Mouse (Mus musculus): Measurements from ENCODE around the gene Psma6. TPM values are rescaled to one million over a fixed set of nuclear protein-coding genes. Genes with fewer than 3 reads are reported as not detected.
"Not testable (repeated sequence)": the region's sequence is repeated elsewhere in the genome, so short reads cannot be mapped to it uniquely, and the experiment has no call there.

The Psma6 gene
- polyA plus RNA-seq (2016; fragmentation: Nextera tagmentation; extraction: Ambion mirVana), result 365 and 409 TPM in 2 replicates

DNA sequence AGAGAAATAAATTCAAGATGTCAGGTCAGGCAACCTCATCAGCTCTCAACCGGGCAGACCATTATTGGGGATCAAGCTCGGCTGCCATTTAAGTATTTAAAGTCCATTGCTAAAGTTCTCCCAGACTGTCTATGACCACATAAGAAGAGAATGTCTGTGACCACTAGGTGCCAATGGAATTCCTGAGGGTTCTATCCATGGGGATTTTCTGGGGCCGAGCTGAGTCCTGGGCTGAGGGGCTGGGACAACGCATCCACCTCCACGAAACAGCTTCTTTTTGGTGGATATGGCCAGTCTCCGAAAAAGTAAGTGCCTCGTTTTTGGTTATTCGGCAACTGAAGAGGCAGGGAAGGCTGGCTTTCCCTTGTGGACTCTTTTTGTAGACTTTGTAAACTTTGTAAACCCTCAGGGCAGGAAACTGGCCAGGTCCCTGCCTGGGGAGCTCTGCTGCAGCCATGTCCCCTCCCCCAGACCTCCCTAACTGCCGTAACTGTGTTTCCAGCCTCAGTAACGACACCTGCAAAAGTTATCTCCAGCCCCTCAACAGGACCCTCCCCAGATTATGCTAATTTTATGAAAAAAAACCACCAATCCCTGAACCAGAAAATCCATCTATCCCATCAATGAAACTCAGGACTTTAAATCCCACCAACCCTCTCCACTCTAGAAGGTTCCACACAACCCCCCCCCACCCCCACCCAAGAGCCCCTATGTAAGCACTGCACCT, at the start of gene Psma6:
Gene Psma6, plus strand, starts transcription at position 200 of the 727 bp plus-strand sequence.
- Histone ChIP-seq H3K27ac (no peak within 1 kb of the TSS), H3K9me3 (no peaks in the 10 kb centered on the region), H3K4me3 (no peak within 1 kb of the TSS), H3K4me1 (peaks cover 28% of the 10 kb centered on the region), H3K27me3 (ENCODE audit: insufficient read depth, poor library complexity, severe bottlenecking) (no peaks in the 10 kb centered on the region), H3K36me3 (0 out of 2 replicates have a peak, but pooled peaks cover under 1% of the 10 kb centered on the region)
- no peak for DNase-seq (ENCODE audit: low spot score)
- 72% methylated on average over 10 of the region's 10 CpGs for WGBS

DNA sequence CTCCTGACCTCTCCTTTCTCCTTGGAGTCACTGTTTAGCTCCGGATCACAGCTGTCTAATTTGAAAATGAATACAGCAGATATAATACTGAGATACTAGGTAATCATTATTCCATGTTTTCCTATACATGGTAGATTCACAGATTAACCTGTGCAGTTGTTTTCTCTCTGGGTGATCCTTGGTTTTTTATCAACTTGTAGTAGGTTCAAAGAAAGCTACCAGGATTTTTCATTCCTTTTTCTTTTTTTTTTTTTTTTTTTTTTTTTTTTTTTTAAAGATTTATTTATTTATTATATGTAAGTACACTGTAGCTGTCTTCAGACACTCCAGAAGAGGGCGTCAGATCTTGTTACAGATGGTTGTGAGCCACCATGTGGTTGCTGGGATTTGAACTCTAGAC, 45.5 kb upstream of the Psma6 start:
- 86% methylated on average over 1 of the region's 2 CpGs for WGBS
- DNase-seq (ENCODE audit: low spot score); H3K4me3 ChIP-seq; H3K27me3 ChIP-seq (ENCODE audit: insufficient read depth, poor library complexity, severe bottlenecking); H3K27ac ChIP-seq; H3K36me3 ChIP-seq; H3K4me1 ChIP-seq; H3K9me3 ChIP-seq: not testable (repeated sequence)

DNA sequence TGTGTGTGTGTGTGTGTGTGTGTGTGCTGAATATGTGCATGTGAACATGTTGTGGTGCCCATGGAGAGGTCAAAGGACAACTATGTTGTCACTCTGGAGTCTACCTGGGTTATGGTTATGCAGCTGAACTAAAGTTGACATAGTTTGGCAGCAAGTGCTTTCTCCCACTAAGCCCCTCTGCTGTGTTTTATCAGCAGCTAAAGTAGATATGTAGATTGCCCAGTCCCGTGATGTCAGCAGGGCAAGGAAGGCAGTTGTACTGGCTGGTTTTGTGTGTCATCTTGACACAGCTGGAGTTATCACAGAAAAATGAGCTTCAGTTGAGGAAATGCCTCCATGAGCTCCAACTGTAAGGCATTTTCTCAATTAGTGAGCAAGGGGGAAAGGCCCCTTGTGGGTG, 41.0 kb upstream of the Psma6 start:
- not testable (repeated sequence) for H3K9me3 ChIP-seq; H3K4me1 ChIP-seq; DNase-seq (ENCODE audit: low spot score); H3K27me3 ChIP-seq (ENCODE audit: insufficient read depth, poor library complexity, severe bottlenecking); H3K36me3 ChIP-seq; H3K4me3 ChIP-seq
- peak overlapping the region; percentile 52; the same call in 1 of the 2 replicates for H3K27ac ChIP-seq
- 23% methylated on average over 1 of the region's 1 CpGs for WGBS

DNA sequence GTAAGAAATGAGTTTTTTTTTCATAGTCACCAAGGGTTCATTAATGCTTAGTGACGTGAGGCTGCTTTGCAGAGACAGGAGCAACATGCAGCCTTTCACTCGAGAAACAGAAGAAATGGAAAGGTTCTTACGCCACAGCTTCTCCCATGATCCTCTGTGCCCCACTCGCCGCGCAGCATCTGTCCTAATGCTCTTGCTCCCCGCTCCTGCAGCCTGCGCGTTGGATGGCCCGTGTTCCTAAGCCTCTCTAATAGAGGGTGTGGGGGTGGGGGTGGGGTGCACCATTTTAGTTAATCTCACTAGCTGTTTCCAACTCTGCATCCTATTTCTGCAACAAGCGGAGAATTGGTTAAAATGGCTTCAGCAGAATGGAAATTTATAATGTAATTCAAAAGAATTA, 40.0 kb upstream of the Psma6 start:
- DNase-seq (ENCODE audit: low spot score), result no peak
- Histone ChIP-seq H3K4me1 (peaks cover 8% of the 10 kb centered on the region), H3K27me3 (ENCODE audit: insufficient read depth, poor library complexity, severe bottlenecking) (no peaks in the 10 kb centered on the region), H3K36me3 (0 out of 2 replicates have a peak, but pooled peaks cover 2% of the 10 kb centered on the region), H3K9me3 (no peaks in the 10 kb centered on the region), H3K27ac (peak overlapping the region; percentile 42; the same call in 1 of the 2 replicates), H3K4me3 (no peak overlapping the region)
- WGBS, result 85% methylated on average over 11 of the region's 11 CpGs

DNA sequence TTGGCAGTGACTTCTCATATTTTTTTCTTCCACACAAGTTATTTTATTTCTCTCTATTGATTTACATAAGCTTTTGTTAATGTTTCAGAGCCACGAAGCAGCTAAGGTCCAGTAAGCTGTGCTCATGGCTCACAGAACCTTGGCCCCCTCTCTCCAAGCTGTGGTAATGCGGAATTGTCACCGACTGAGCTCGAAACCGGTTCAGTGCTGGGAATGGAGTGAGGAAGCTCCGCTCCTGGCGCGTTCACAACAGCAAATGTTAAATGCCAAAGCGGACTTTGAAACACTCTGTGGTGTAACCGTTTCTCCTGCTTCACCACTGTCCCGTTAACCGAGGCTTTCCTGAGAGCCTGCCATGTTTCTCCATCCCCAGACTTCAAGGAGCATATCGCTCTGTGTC, 39.4 kb upstream of the Psma6 start:
- Histone ChIP-seq H3K4me3 (no peak overlapping the region), H3K4me1 (peaks cover 8% of the 10 kb centered on the region), H3K27me3 (ENCODE audit: insufficient read depth, poor library complexity, severe bottlenecking) (no peaks in the 10 kb centered on the region), H3K27ac (peak overlapping the region; percentile 42; the same call in 1 of the 2 replicates), H3K9me3 (no peaks in the 10 kb centered on the region), H3K36me3 (0 out of 2 replicates have a peak, but pooled peaks cover 2% of the 10 kb centered on the region)
- DNase-seq (ENCODE audit: low spot score), result no peak
- WGBS, result 78% methylated on average over 13 of the region's 13 CpGs

DNA sequence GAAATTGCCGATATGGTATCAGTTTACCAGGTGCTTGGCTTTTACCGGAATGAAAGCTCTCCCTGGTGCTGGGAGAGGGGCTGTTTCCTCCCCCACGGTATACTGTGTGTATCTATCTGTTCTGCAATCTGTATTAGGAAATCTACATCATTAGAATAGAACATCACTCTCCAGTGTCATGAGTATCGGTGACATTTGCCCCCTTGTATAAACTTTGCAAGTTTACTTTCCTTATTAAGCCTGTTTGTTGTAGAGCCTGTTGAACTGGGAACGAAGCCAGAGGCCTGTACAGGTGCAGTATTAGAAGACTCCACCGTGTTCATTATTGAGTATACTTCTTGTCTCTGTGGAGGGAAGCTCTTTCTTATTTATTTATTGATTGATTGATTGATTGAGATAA, 30.6 kb upstream of the Psma6 start:
- Histone ChIP-seq H3K9me3 (no peaks in the 10 kb centered on the region), H3K4me1 (no peaks in the 10 kb centered on the region), H3K4me3 (no peak overlapping the region), H3K27me3 (ENCODE audit: insufficient read depth, poor library complexity, severe bottlenecking) (no peaks in the 10 kb centered on the region), H3K27ac (no peak overlapping the region), H3K36me3 (no peaks in the 10 kb centered on the region)
- 80% methylated on average over 6 of the region's 6 CpGs for WGBS
- DNase-seq (ENCODE audit: low spot score), result no peak

DNA sequence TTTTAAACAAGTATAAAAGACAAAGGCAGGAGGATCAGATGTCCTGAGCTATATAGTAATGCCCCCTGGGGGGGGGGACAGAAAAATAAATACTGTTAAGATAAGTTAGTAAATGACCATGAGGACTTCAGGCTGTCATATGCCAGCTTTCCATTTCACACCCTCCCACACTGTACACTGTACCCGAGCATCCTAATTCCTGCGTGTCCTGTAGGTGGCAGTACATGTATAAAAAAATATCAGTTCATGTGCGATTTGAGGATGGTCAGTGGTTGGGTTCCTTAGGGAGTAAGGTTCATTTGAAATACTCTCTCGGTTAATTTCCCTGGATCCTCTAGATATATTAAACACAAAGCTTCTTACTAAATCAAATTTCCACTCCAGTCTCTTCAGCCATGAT, 29.1 kb upstream of the Psma6 start:
- H3K27ac ChIP-seq, result no peak overlapping the region
- H3K4me3 ChIP-seq, result no peak overlapping the region
- no peaks in the 10 kb centered on the region for H3K9me3 ChIP-seq
- 56% methylated on average over 4 of the region's 4 CpGs for WGBS
- H3K27me3 ChIP-seq (ENCODE audit: insufficient read depth, poor library complexity, severe bottlenecking), result no peaks in the 10 kb centered on the region
- no peaks in the 10 kb centered on the region for H3K4me1 ChIP-seq
- no peaks in the 10 kb centered on the region for H3K36me3 ChIP-seq
- DNase-seq (ENCODE audit: low spot score), result no peak

DNA sequence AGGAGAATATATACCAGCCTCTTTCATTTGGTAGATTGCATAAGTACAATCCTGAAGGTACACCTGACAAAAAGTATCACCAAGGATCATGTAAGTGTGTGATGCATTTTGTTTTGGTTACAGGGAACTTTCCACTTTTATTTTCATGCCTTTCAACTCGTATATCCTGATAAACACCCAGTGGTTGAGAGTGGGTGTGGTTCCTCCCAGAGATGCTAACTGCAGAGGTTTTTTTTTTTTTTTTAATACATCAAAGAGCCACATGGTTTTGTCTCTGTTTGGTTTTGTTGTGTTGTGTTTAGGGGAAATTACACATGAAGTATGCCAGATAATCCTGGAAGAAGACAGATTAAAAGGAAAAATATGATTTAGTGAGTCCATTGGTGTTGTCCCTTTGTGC, 26.7 kb upstream of the Psma6 start:
- Histone ChIP-seq H3K4me3 (no peak overlapping the region), H3K9me3 (no peaks in the 10 kb centered on the region), H3K27me3 (ENCODE audit: insufficient read depth, poor library complexity, severe bottlenecking) (no peaks in the 10 kb centered on the region), H3K4me1 (no peaks in the 10 kb centered on the region), H3K27ac (no peak overlapping the region), H3K36me3 (no peaks in the 10 kb centered on the region)
- 48% methylated on average over 1 of the region's 1 CpGs for WGBS
- DNase-seq (ENCODE audit: low spot score), result no peak

DNA sequence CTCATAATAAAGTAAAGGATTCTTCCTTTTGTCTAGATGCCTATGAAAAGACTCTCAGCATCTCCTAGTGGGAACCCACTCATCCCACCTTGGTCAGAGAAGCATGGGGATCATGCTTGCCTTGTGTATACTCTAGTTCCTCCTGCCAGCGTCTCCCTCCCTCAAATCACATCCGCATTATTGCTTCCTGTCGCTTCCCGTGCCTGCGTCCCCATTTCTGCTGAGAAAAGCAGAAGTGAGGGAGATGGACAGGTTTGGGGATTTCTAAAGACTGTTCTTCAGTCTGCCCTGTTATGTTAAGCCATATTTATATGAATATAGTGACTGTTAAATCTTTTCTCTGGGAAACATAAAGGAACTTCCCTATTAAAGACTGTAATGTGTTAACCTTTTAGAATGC, 23.1 kb upstream of the Psma6 start:
- Histone ChIP-seq H3K9me3 (no peaks in the 10 kb centered on the region), H3K4me1 (no peaks in the 10 kb centered on the region), H3K4me3 (no peak overlapping the region), H3K27me3 (ENCODE audit: insufficient read depth, poor library complexity, severe bottlenecking) (no peaks in the 10 kb centered on the region), H3K27ac (no peak overlapping the region), H3K36me3 (no peaks in the 10 kb centered on the region)
- no peak for DNase-seq (ENCODE audit: low spot score)
- 85% methylated on average over 5 of the region's 5 CpGs for WGBS

DNA sequence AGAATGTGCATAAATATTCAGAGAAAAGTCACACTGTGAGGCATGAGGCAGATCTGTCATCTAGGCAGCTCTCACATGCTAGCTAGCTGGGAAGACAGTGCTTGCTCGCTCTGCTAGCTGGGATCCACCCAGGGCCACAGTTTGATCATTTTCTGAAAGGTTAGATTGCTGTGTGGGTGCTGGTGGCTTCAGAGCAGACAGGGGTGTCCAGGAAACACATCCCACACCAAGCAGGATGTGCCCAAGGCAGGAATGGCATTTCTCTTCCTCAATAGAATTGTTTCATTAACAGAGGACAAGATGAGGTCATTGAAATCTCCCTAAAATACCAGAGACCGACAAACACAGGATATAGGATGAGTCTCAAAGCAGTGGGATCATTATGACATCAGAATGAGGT, 18.9 kb upstream of the Psma6 start:
- H3K36me3 ChIP-seq, result no peaks in the 10 kb centered on the region
- 64% methylated on average over 2 of the region's 2 CpGs for WGBS
- no peak overlapping the region for H3K4me3 ChIP-seq
- H3K4me1 ChIP-seq, result no peaks in the 10 kb centered on the region
- no peak for DNase-seq (ENCODE audit: low spot score)
- no peaks in the 10 kb centered on the region for H3K27me3 ChIP-seq (ENCODE audit: insufficient read depth, poor library complexity, severe bottlenecking)
- H3K9me3 ChIP-seq, result no peaks in the 10 kb centered on the region
- H3K27ac ChIP-seq, result no peak overlapping the region

DNA sequence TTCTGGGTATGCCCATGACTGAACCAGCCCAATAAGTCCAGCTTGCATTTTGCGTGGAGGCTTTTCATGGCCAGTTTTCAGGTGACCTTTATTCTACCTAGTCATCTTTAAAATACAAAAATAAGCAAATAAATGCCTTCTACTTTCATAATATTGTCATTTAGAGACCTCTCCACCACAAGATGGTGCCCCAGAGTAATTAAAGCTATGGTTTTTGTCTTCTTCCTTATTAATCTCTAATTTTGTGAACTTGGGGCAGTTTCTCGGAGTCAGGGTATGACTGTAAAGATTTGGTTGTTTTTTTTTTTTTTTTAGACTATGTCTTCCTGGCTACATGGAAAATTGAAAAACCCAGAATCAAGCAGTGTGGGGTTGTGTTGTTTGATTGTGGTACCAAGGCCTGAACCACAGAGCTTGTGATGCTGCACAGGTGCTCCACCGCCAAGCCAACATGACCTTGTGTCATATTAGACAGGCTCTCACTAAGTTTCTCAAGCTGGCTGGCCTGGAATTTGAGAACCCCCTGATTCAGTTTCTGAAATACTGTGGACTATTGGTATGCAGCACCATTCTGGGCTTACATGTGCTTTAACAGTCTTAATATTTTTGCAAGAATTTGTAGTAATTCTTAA, 11.5 kb upstream of the Psma6 start:
- no peak overlapping the region for H3K4me3 ChIP-seq
- no peaks in the 10 kb centered on the region for H3K9me3 ChIP-seq
- no peak overlapping the region for H3K27ac ChIP-seq
- 86% methylated on average over 3 of the region's 3 CpGs for WGBS
- H3K4me1 ChIP-seq, result no peaks in the 10 kb centered on the region
- DNase-seq (ENCODE audit: low spot score), result no peak
- H3K36me3 ChIP-seq, result no peaks in the 10 kb centered on the region
- H3K27me3 ChIP-seq (ENCODE audit: insufficient read depth, poor library complexity, severe bottlenecking), result no peaks in the 10 kb centered on the region

DNA sequence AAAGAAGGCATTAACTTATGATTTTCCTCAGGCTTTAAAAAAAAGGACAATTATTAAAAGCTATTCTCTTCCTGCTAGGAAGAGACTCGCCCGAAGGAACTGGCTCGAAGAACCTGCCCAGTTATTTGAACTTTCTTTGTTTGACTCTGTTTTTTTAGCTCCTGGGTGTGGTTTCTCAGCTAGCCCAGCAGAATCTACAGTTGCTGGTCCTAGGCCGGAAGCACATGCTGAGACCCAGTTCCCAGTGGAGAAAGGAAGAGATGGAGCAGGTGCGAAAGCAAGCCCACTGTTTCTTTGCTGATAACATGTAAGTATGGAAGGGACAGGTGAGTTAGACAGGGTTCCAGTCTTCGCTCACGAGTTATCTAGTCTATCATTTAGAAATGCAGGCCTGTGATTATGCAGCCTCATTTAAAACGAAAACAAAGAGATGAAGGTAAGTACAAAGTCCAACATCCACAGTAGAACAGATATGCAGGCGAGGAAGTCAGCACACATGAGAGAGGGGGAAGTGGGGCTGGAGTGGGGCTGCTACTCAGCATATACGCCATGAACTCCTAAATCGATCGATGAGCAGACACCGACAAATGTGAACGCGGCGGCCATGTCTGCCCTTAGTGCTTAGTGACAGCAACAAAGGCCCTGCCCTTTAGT, 6.9 kb upstream of the Psma6 start:
- Histone ChIP-seq H3K27me3 (ENCODE audit: insufficient read depth, poor library complexity, severe bottlenecking) (no peaks in the 10 kb centered on the region), H3K36me3 (0 out of 2 replicates have a peak, but pooled peaks cover 2% of the 10 kb centered on the region), H3K4me3 (no peak overlapping the region), H3K27ac (no peak overlapping the region), H3K9me3 (no peaks in the 10 kb centered on the region), H3K4me1 (no peaks in the 10 kb centered on the region)
- no peak for DNase-seq (ENCODE audit: low spot score)
- 86% methylated on average over 16 of the region's 16 CpGs for WGBS

DNA sequence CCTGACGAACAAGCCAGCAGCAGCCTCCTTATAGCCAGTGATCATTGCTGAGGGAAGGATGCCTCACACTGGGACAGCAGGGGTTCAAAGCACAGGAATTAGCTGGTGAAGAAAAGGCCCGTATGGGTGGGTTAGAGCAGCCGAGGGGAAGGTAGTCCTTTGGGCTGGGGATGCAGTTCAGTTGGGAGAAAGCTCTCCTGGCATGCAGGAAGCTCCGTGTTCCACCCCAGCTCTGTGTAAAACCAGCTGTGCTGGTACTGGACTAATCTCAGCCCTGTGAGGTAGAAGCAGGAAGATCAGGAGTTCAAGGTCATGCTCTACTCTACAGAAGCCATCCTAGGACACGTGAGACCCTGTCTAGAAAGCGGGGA, 6.4 kb upstream of the Psma6 start:
- WGBS, result 68% methylated on average over 6 of the region's 6 CpGs
- H3K9me3 ChIP-seq, result no peaks in the 10 kb centered on the region
- DNase-seq (ENCODE audit: low spot score), result no peak
- H3K36me3 ChIP-seq, result 0 out of 2 replicates have a peak, but pooled peaks cover 2% of the 10 kb centered on the region
- no peak overlapping the region for H3K4me3 ChIP-seq
- H3K4me1 ChIP-seq, result no peaks in the 10 kb centered on the region
- no peaks in the 10 kb centered on the region for H3K27me3 ChIP-seq (ENCODE audit: insufficient read depth, poor library complexity, severe bottlenecking)
- H3K27ac ChIP-seq, result no peak overlapping the region
